Comparison of ENCODE assay signal across 13 mouse cellular contexts in the genomic region with DNA sequence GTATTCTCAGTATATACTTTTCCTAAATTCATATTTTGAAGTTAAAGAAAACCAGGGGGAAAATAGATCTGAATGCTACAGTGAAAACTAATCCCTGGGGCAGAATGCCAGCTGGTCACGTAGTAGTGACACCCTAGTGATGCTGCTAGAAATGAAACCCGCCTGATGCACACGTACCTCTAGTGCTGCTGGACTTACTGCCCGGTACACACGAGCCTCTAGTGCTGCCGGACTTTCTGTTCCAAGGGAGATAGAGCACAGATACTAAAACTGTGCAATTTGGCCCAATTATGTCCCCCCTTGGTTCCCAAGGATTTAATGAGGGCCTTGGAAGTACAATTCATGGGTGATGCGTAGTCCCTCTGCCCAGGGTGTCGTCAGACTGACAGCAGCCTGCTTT. TPM values are rescaled to one million over a fixed set of nuclear protein-coding genes. Genes with fewer than 3 reads are reported as not detected.
A peak's percentile ranks its signal among the peaks of the same experiment; 100 is the strongest.
DNase-seq lines count a peak whose midpoint lies in the region; ATAC-seq lines count a peak whose summit lies in the region.
"Had no signal": no experiment of that assay in that cellular context is flagged by ENCODE, and none has a peak within 500 bp of the region (broad histone marks: within the 10 kb centered on the region; RNA-seq: fewer than 3 reads in every experiment).

No protein-coding gene starts in this region.

- H3K27me3 ChIP-seq in hindbrain, embryonic 15.5 days = no peaks in the 10 kb centered on the region
- H3K27me3 ChIP-seq: embryonic facial prominence, embryonic 13.5 days; heart, embryonic 13.5 days; liver, embryonic 13.5 days had no signal

- no peak overlapping the region for H3K4me3 ChIP-seq in hindbrain, embryonic 15.5 days
- H3K4me3 ChIP-seq: embryonic facial prominence, embryonic 13.5 days; heart, embryonic 13.5 days; liver, embryonic 13.5 days had no signal

- no peaks in the 10 kb centered on the region for H3K9me3 ChIP-seq in hindbrain, embryonic 15.5 days
- H3K9me3 ChIP-seq: embryonic facial prominence, embryonic 13.5 days; G1E; heart, embryonic 13.5 days; liver, embryonic 13.5 days had no signal

- no peaks in the 10 kb centered on the region for H3K36me3 ChIP-seq in hindbrain, embryonic 15.5 days
- H3K36me3 ChIP-seq: embryonic facial prominence, embryonic 13.5 days; heart, embryonic 13.5 days; liver, embryonic 13.5 days had no signal

- H3K4me2 ChIP-seq in hindbrain, embryonic 15.5 days = no peak overlapping the region
- H3K4me2 ChIP-seq: embryonic facial prominence, embryonic 13.5 days; heart, embryonic 13.5 days; liver, embryonic 13.5 days had no signal

- H3K9ac ChIP-seq in hindbrain, embryonic 15.5 days = 0 out of 2 replicates have a peak overlapping the region, but pooled peaks have one; percentile 29
- H3K9ac ChIP-seq: embryonic facial prominence, embryonic 13.5 days; liver, embryonic 13.5 days had no signal

- ATAC-seq in hindbrain, embryonic 15.5 days (ENCODE audit: low FRiP score, low read depth) = no peak
- ATAC-seq in erythroid progenitor cell, adult 5-6 weeks (replicated peaks; ENCODE audit: low FRiP score, poor library complexity, severe bottlenecking) = no peak
- ATAC-seq: activated CD4-positive, CD25-positive, alpha-beta regulatory T cell, adult 4 months had no signal

- H3K4me1 ChIP-seq in hindbrain, embryonic 15.5 days (replicated peaks) = peaks cover 21% of the 10 kb centered on the region; the same call in 1 of the 2 replicates
- H3K4me1 ChIP-seq: liver, embryonic 13.5 days had no signal

- 58% methylated on average over 8 of the region's 8 CpGs for WGBS in hindbrain, embryonic 15.5 days

- H3K27ac ChIP-seq in hindbrain, embryonic 15.5 days (replicated peaks) = peak overlapping the region; percentile 72; the same call in 1 of the 2 replicates
- H3K27ac ChIP-seq: embryonic facial prominence, embryonic 13.5 days; heart, embryonic 13.5 days; liver, embryonic 13.5 days had no signal

- peak; percentile 27 for DNase-seq in gastrocnemius, adult 18-20 months (ENCODE audit: low spot score)
- no peak for DNase-seq in gastrocnemius, postnatal 10 days
- peak; percentile 51 for DNase-seq in testis, postnatal 10 days (ENCODE audit: low spot score)
- DNase-seq in testis, postnatal 14 days (ENCODE audit: low spot score) = no peak
- no peak for DNase-seq in ovary, postnatal 36 days (ENCODE audit: low spot score)
- no peak for DNase-seq in adrenal gland, postnatal 14 days
- DNase-seq: liver, embryonic 13.5 days had no signal

RNA-seq across cellular contexts. Expression of a gene that starts 38.5 kb away (rescaled TPM):
- 10 to 100 TPM; 16.1 to 18.6 TPM for total RNA-seq in gastrocnemius, adult 18-20 months (2021)
- 10 to 100 TPM in 1 of 2 experiments, 1 to 10 TPM in 1; 9.3 to 10.5 TPM for total RNA-seq in gastrocnemius, postnatal 10 days (2021)
- 10.8 and 13.7 TPM in 2 replicates for polyA plus RNA-seq in hindbrain, embryonic 15.5 days (2015; fragmentation: Nextera tagmentation; extraction: Ambion mirVana)
- 6.3 TPM in 1 of 2 replicates, not detected in the other for total RNA-seq in erythroid progenitor cell, adult 5-6 weeks (2015; ENCODE audit: low replicate concordance)
- 5.5 TPM in 1 of 2 replicates, not detected in the other for total RNA-seq in erythroid progenitor cell, adult 5-6 weeks (2017; ENCODE audit: low replicate concordance)
- 29.2 and 40.9 TPM in 2 replicates for total RNA-seq in adrenal gland, postnatal 14 days (2021)

Comparison
In these comparisons a context has a peak if more than half of its experiments do, and no peak if none do; other contexts are left out.
1. DNase-seq: peak in gastrocnemius, adult 18-20 months (single experiment) and testis, postnatal 10 days (single experiment); none in gastrocnemius, postnatal 10 days (single experiment), testis, postnatal 14 days (single experiment), ovary, postnatal 36 days (single experiment) and adrenal gland, postnatal 14 days (single experiment).